Mouse (Mus musculus) skeletal muscle tissue, adult 2 months (tissue): Measurements from ENCODE around the gene Wfikkn2.

Experiments used
- DNase-seq: peaks from one replicate; pipeline ENCODE4 v3.0.0-alpha.2; 2012; ENCODE audit warnings: low read depth, low spot score

Gene Wfikkn2

GRCm38 (mm10) chr11:94221257-94221656 lies 24.5 kb downstream of the Wfikkn2 start:
- DNase-seq = no peak

GRCm38 (mm10) chr11:94216247-94216646 lies 29.6 kb downstream of the Wfikkn2 start:
- DNase-seq = peak; percentile 62

GRCm38 (mm10) chr11:94215581-94215980 lies 30.2 kb downstream of the Wfikkn2 start:
- DNase-seq = no peak

- DNase-seq = peak; percentile 78
Measured at GRCm38 (mm10) chr11:94213735-94214594, 31.8 kb downstream of the Wfikkn2 start.

GRCm38 (mm10) chr11:94212997-94213396 lies 32.8 kb downstream of the Wfikkn2 start:
- DNase-seq = no peak

- no peak for DNase-seq
Measured at GRCm38 (mm10) chr11:94212489-94212836, 33.3 kb downstream of the Wfikkn2 start.

- peak; percentile 90 for DNase-seq
Measured at GRCm38 (mm10) chr11:94211651-94212488, 33.9 kb downstream of the Wfikkn2 start.

- peak; percentile 100 for DNase-seq
Measured at GRCm38 (mm10) chr11:94211124-94211603, 34.6 kb downstream of the Wfikkn2 start, which contains the start of gene Tob1. Gene Tob1 (plus strand): TSS chr11:94211454.

- peak; percentile 98 for DNase-seq
Measured at GRCm38 (mm10) chr11:94210191-94211086, 35.4 kb downstream of the Wfikkn2 start.

GRCm38 (mm10) chr11:94209695-94210131 lies 36.1 kb downstream of the Wfikkn2 start:
- DNase-seq = no peak

GRCm38 (mm10) chr11:94208811-94209675 lies 36.8 kb downstream of the Wfikkn2 start:
- DNase-seq = no peak

- DNase-seq = no peak
Measured at GRCm38 (mm10) chr11:94206398-94207114, 39.2 kb downstream of the Wfikkn2 start.

- no peak for DNase-seq
Measured at GRCm38 (mm10) chr11:94203066-94203465, 42.7 kb downstream of the Wfikkn2 start.

- no peak for DNase-seq
Measured at GRCm38 (mm10) chr11:94202106-94202505, 43.7 kb downstream of the Wfikkn2 start.

- DNase-seq = no peak
Measured at GRCm38 (mm10) chr11:94200422-94200821, 45.4 kb downstream of the Wfikkn2 start.

GRCm38 (mm10) chr11:94199771-94200170 lies 46.0 kb downstream of the Wfikkn2 start:
- no peak for DNase-seq

- no peak for DNase-seq
Measured at GRCm38 (mm10) chr11:94198405-94199146, 47.2 kb downstream of the Wfikkn2 start.

GRCm38 (mm10) chr11:94196311-94196710 lies 49.5 kb downstream of the Wfikkn2 start:
- no peak for DNase-seq

- DNase-seq = no peak
Measured at GRCm38 (mm10) chr11:94193109-94193508, 52.7 kb downstream of the Wfikkn2 start.
